Comparison of ENCODE assay signal across 27 mouse cellular contexts in genomic region chr15:87564331-87564730, GRCm38 (mm10). TPM values are rescaled to one million over a fixed set of nuclear protein-coding genes. Genes with fewer than 3 reads are reported as not detected.
"Had no signal": no experiment of that assay in that cellular context is flagged by ENCODE, and none has a peak within 500 bp of the region (broad histone marks: within the 10 kb centered on the region; RNA-seq: fewer than 3 reads in every experiment).

No protein-coding gene starts in this region.

- H3K9me3 ChIP-seq: heart, embryonic 10.5 days; heart, embryonic 12.5 days; hindbrain, embryonic 13.5 days; hindbrain, embryonic 15.5 days; kidney, embryonic 15.5 days; limb, embryonic 13.5 days; limb, embryonic 15.5 days; liver, embryonic 12.5 days had no signal

- H3K4me3 ChIP-seq: gastrocnemius, adult 2 months; heart, embryonic 10.5 days; heart, embryonic 12.5 days; hindbrain, embryonic 13.5 days; hindbrain, embryonic 15.5 days; kidney, embryonic 15.5 days; limb, embryonic 13.5 days; limb, embryonic 15.5 days; liver, embryonic 12.5 days had no signal

- DNase-seq: gastrocnemius, adult 2 months; gastrocnemius, postnatal 10 days; gastrocnemius, postnatal 25 days; heart, adult 18-20 months; heart, postnatal 10 days; kidney, adult 11 months; kidney, adult 2 months; kidney, adult 9 months; kidney, postnatal 14 days; kidney, postnatal 36 days; layer of hippocampus, adult 9-11 months; layer of hippocampus, postnatal 36 days; left cerebral cortex, postnatal 4 days had no signal

- H3K27ac ChIP-seq: gastrocnemius, adult 2 months; heart, embryonic 10.5 days; hindbrain, embryonic 13.5 days; hindbrain, postnatal 0 days; kidney, embryonic 15.5 days; kidney, postnatal 0 days; limb, embryonic 13.5 days; limb, embryonic 15.5 days; liver, embryonic 12.5 days; liver, embryonic 14.5 days had no signal

- H3K27me3 ChIP-seq: heart, embryonic 12.5 days; hindbrain, embryonic 13.5 days; hindbrain, embryonic 15.5 days; kidney, embryonic 15.5 days; limb, embryonic 13.5 days; limb, embryonic 15.5 days; liver, embryonic 12.5 days had no signal

- H3K4me2 ChIP-seq: heart, embryonic 12.5 days; hindbrain, embryonic 13.5 days; hindbrain, embryonic 15.5 days; kidney, embryonic 15.5 days; limb, embryonic 13.5 days; limb, embryonic 15.5 days; liver, embryonic 12.5 days had no signal

- H3K36me3 ChIP-seq: heart, embryonic 10.5 days; heart, embryonic 12.5 days; hindbrain, embryonic 13.5 days; hindbrain, embryonic 15.5 days; kidney, embryonic 15.5 days; limb, embryonic 13.5 days; limb, embryonic 15.5 days; liver, embryonic 12.5 days had no signal

- ATAC-seq: hindbrain, postnatal 0 days; intestine, embryonic 16.5 days; liver, embryonic 12.5 days had no signal

- H3K4me1 ChIP-seq: heart, embryonic 12.5 days; limb, embryonic 15.5 days; liver, embryonic 12.5 days had no signal

- H3K9ac ChIP-seq: heart, embryonic 12.5 days; hindbrain, embryonic 13.5 days; hindbrain, embryonic 15.5 days; kidney, embryonic 15.5 days; limb, embryonic 13.5 days; limb, embryonic 15.5 days; liver, embryonic 12.5 days; liver, embryonic 14.5 days had no signal

RNA-seq across cellular contexts. Expression of gene Fam19a5, which starts 20.2 kb away (rescaled TPM):
- total RNA-seq: granulocyte monocyte progenitor cell, adult 5-6 weeks; hematopoietic stem cell, adult 5-6 weeks had no signal
